Mouse (Mus musculus) MEL (cell line): Measurements from ENCODE around the gene Kalrn. TPM values are rescaled to one million over a fixed set of nuclear protein-coding genes. Genes with fewer than 3 reads are reported as not detected.

ENCODE experiments used
- DNase-seq: peaks from one replicate; pipeline ENCODE4 v3.0.0; 2011; ENCODE audit warnings: low read depth, low spot score
- H3K27ac ChIP-seq: 2 replicates; pipeline ENCODE4 v1.5.1; 2012; ENCODE audit warnings: low read depth, mild to moderate bottlenecking, control low read depth, low read length, moderate library complexity; ENCODE audit not compliant: control insufficient read depth
- H3K27me3 ChIP-seq, 2 experiments: fragments of 150-350 bp in 1 of 2; sonication (generic) in 1 of 2; 2 replicates each; pipeline ENCODE4 v1.6.1; 2012; ENCODE audit warnings: low read length in 2 of 2, mild to moderate bottlenecking in 2 of 2, improper control_type of control experiment in 1 of 2, moderate library complexity in 1 of 2; ENCODE audit not compliant: insufficient read depth in 2 of 2, control insufficient read depth in 1 of 2
- H3K36me3 ChIP-seq, 2 experiments: 2 replicates each; pipeline ENCODE4 v1.6.1; 2012 to 2014; ENCODE audit warnings: low read length in 2 of 2, improper control_type of control experiment in 1 of 2, inconsistent platforms in 1 of 2, mild to moderate bottlenecking in 1 of 2; ENCODE audit not compliant: insufficient read depth in 2 of 2, control insufficient read depth in 1 of 2
- H3K4me1 ChIP-seq, 2 experiments: fragments of 150-350 bp in 1 of 2; sonication (generic) in 1 of 2; 2 replicates each; pipeline ENCODE4 v1.6.1; 2012; ENCODE audit warnings: low read length in 2 of 2, improper control_type of control experiment in 1 of 2, mild to moderate bottlenecking in 1 of 2; ENCODE audit not compliant: insufficient read depth in 2 of 2, control insufficient read depth in 1 of 2
- H3K4me3 ChIP-seq, 2 experiments: fragments of 150-350 bp in 1 of 2; sonication (generic) in 1 of 2; 2 replicates each; pipeline ENCODE4 v1.5.1; 2012; ENCODE audit warnings: low read depth in 2 of 2, low read length in 2 of 2, mild to moderate bottlenecking in 2 of 2, moderate library complexity in 2 of 2, control low read depth in 1 of 2, improper control_type of control experiment in 1 of 2; ENCODE audit not compliant: control insufficient read depth in 1 of 2, insufficient read depth in 1 of 2
- H3K79me2 ChIP-seq: 2 replicates; pipeline ENCODE4 v1.6.1; 2012; ENCODE audit warnings: mild to moderate bottlenecking, low read length, moderate library complexity; ENCODE audit not compliant: control insufficient read depth, poor library complexity, insufficient read depth
- H3K9ac ChIP-seq: 2 replicates; pipeline ENCODE4 v1.6.1; 2012; ENCODE audit warnings: low read depth, mild to moderate bottlenecking, control low read depth, low read length, moderate library complexity; ENCODE audit not compliant: control insufficient read depth, poor library complexity, severe bottlenecking
- H3K9me3 ChIP-seq: fragments of 150-350 bp; sonication (generic); replicated peaks from 2 replicates; pipeline ENCODE4 v1.6.1; 2012; ENCODE audit warnings: mild to moderate bottlenecking, low read length, improper control_type of control experiment, moderate library complexity; ENCODE audit not compliant: insufficient read depth
- BHLHE40 ChIP-seq: IDR thresholded peaks from 2 replicates; pipeline ENCODE4 v1.6.1; 2012; ENCODE audit warnings: low read depth, mild to moderate bottlenecking, inconsistent platforms, low read length, improper control_type of control experiment, borderline replicate concordance
- CTCF ChIP-seq, 3 experiments: IDR thresholded peaks in 2 of 3; conservative IDR thresholded peaks in 1 of 3; 2 replicates each; pipeline ENCODE4 v1.5.1; 2011 to 2012; ENCODE audit warnings: low read length in 3 of 3, low read depth in 2 of 3, mild to moderate bottlenecking in 2 of 3, improper control_type of control experiment in 1 of 3, inconsistent platforms in 1 of 3, mixed read lengths in 1 of 3, moderate library complexity in 1 of 3; ENCODE audit not compliant: control insufficient read depth in 1 of 3, insufficient read depth in 1 of 3, poor library complexity in 1 of 3, severe bottlenecking in 1 of 3
- E2F4 ChIP-seq: IDR thresholded peaks from 2 replicates; pipeline ENCODE4 v1.6.1; 2011; ENCODE audit warnings: low read depth, low read length, improper control_type of control experiment, borderline replicate concordance
- ELF1 ChIP-seq: IDR thresholded peaks from 2 replicates; pipeline ENCODE4 v1.6.1; 2014; ENCODE audit warnings: low read depth, mild to moderate bottlenecking, inconsistent platforms, low read length, improper control_type of control experiment, moderate library complexity
- GABPA ChIP-seq: IDR thresholded peaks from 2 replicates; pipeline ENCODE4 v1.6.1; 2012; ENCODE audit warnings: low read depth, mild to moderate bottlenecking, inconsistent platforms, low read length, improper control_type of control experiment, moderate library complexity
- HCFC1 ChIP-seq: IDR thresholded peaks from 2 replicates; pipeline ENCODE4 v1.6.1; 2012; ENCODE audit warnings: low read depth, mild to moderate bottlenecking, inconsistent platforms, low read length, improper control_type of control experiment, moderate library complexity
- JUND ChIP-seq: IDR thresholded peaks from 2 replicates; pipeline ENCODE4 v1.6.1; 2011; ENCODE audit warnings: low read depth, mild to moderate bottlenecking, improper control_type of control experiment, low read length
- KAT2A ChIP-seq: conservative IDR thresholded peaks from 2 replicates; pipeline ENCODE4 v1.6.1; 2012; ENCODE audit warnings: low read depth, low read length, improper control_type of control experiment, inconsistent platforms
- MAFK ChIP-seq: IDR thresholded peaks from 2 replicates; pipeline ENCODE4 v1.6.1; 2011; ENCODE audit warnings: low read depth, mild to moderate bottlenecking, low read length, improper control_type of control experiment, borderline replicate concordance
- MEF2A ChIP-seq: IDR thresholded peaks from 2 replicates; pipeline ENCODE4 v1.6.1; 2014; ENCODE audit warnings: low read depth, mild to moderate bottlenecking, inconsistent platforms, low read length, improper control_type of control experiment; ENCODE audit not compliant: poor library complexity, insufficient replicate concordance, severe bottlenecking; ENCODE audit errors: extremely low read depth
- MXI1 ChIP-seq: IDR thresholded peaks from 2 replicates; pipeline ENCODE4 v1.6.1; 2011; ENCODE audit warnings: mild to moderate bottlenecking, low read depth, low read length, improper control_type of control experiment
- MYB ChIP-seq: IDR thresholded peaks from 2 replicates; pipeline ENCODE4 v1.6.1; 2011; ENCODE audit warnings: mild to moderate bottlenecking, low read depth, low read length, improper control_type of control experiment
- NRF1 ChIP-seq: IDR thresholded peaks from 2 replicates; pipeline ENCODE4 v1.6.1; 2014; ENCODE audit warnings: low read depth, mild to moderate bottlenecking, inconsistent platforms, low read length, improper control_type of control experiment, moderate library complexity; ENCODE audit not compliant: poor library complexity, insufficient read depth, severe bottlenecking
- POLR2AphosphoS5 ChIP-seq: IDR thresholded peaks from 2 replicates; pipeline ENCODE4 v1.6.1; 2012; ENCODE audit warnings: low read depth, borderline replicate concordance, mild to moderate bottlenecking, inconsistent platforms, low read length, moderate library complexity, mixed read lengths
- TCF12 ChIP-seq: IDR thresholded peaks from 2 replicates; pipeline ENCODE4 v1.6.1; 2014; ENCODE audit warnings: low read depth, mild to moderate bottlenecking, inconsistent platforms, low read length, improper control_type of control experiment, moderate library complexity
- USF1 ChIP-seq: IDR thresholded peaks from 2 replicates; pipeline ENCODE4 v1.6.1; 2014; ENCODE audit warnings: low read depth, mild to moderate bottlenecking, inconsistent platforms, low read length, improper control_type of control experiment, moderate library complexity
- USF2 ChIP-seq, 2 experiments: IDR thresholded peaks; 2 replicates each; pipeline ENCODE4 v1.6.1; 2011 to 2012; ENCODE audit warnings: improper control_type of control experiment in 2 of 2, low read length in 2 of 2, borderline replicate concordance in 1 of 2, inconsistent platforms in 1 of 2, low read depth in 1 of 2, mild to moderate bottlenecking in 1 of 2; ENCODE audit not compliant: insufficient read depth in 1 of 2
- ZKSCAN1 ChIP-seq: IDR thresholded peaks from 2 replicates; pipeline ENCODE4 v1.6.1; 2012; ENCODE audit warnings: low read depth, mild to moderate bottlenecking, inconsistent platforms, low read length, improper control_type of control experiment, moderate library complexity
- ZMIZ1 ChIP-seq: IDR thresholded peaks from 2 replicates; pipeline ENCODE4 v1.6.1; 2012; ENCODE audit warnings: low read depth, mild to moderate bottlenecking, inconsistent platforms, low read length, improper control_type of control experiment, moderate library complexity
- ZNF384 ChIP-seq: IDR thresholded peaks from 2 replicates; pipeline ENCODE4 v1.6.1; 2012; ENCODE audit warnings: low read depth, mild to moderate bottlenecking, inconsistent platforms, low read length, improper control_type of control experiment
- polyA plus RNA-seq, 2 experiments: library from polyadenylated mRNA; stranded (reverse) in 1 of 2; unstranded in 1 of 2; fragments of >175 nt in 1 of 2; fragments of >200 nt in 1 of 2; gene quantifications; 2 replicates each; pipeline versions ENCODE4 v1.2.1 to v1.2.4; 2012; ENCODE audit warnings: low replicate concordance in 2 of 2, low read depth in 1 of 2; ENCODE audit not compliant: insufficient read length in 2 of 2, insufficient read depth in 1 of 2, missing spikeins in 1 of 2
- total RNA-seq: library from RNA; depleted of rRNA; stranded (reverse); fragments of 300-350 nt; gene quantifications from 2 replicates; pipeline ENCODE4 v1.2.3, GENCODE M21; 2012

Kalrn gene
- total and polyA plus RNA-seq, 3 experiments, result 10.4 to 11.8 TPM; not detected in 1

- no peak overlapping the region for H3K4me3 ChIP-seq
- H3K79me2 ChIP-seq, result no peaks in the 10 kb centered on the region
- no peak overlapping the region for H3K9ac ChIP-seq
- H3K36me3 ChIP-seq, result no peaks in the 10 kb centered on the region
- no peaks in the 10 kb centered on the region for H3K9me3 ChIP-seq
- no peaks in the 10 kb centered on the region for H3K27me3 ChIP-seq
- TF ChIP-seq MXI1 (no peak), GABPA (no peak), JUND (no peak), MYB (no peak), BHLHE40 (no peak), USF2 (IDR thresholded peaks at IDR 0.05; ENCODE audit: borderline replicate concordance in 1 of 2, insufficient read depth in 1 of 2, low read depth in 1 of 2, low read length in 2 of 2) (no peak), POLR2AphosphoS5 (no peak), ZNF384 (no peak), KAT2A (no peak), USF1 (no peak), ELF1 (no peak), CTCF (IDR thresholded peaks at IDR 0.05 in 2 of 3, conservative IDR thresholded peaks at IDR 0.05 in 1 of 3; ENCODE audit: control insufficient read depth in 1 of 3, insufficient read depth in 1 of 3, low read depth in 2 of 3, low read length in 3 of 3, poor library complexity in 1 of 3, severe bottlenecking in 1 of 3) (no peak), E2F4 (no peak), HCFC1 (no peak), NRF1 (no peak)
- DNase-seq, result no peak
- no peaks in the 10 kb centered on the region for H3K4me1 ChIP-seq
- H3K27ac ChIP-seq, result no peak overlapping the region
These were observed 61.0 kb downstream of the Kalrn start for GRCm38 (mm10) chr16:34512326-34512725.

- Histone ChIP-seq H3K9ac (no peak overlapping the region), H3K27ac (no peak overlapping the region), H3K4me1 (no peaks in the 10 kb centered on the region), H3K36me3 (no peaks in the 10 kb centered on the region), H3K9me3 (no peaks in the 10 kb centered on the region), H3K79me2 (no peaks in the 10 kb centered on the region), H3K27me3 (no peaks in the 10 kb centered on the region), H3K4me3 (no peak overlapping the region)
- no peak for DNase-seq
- no peak for TF ChIP-seq KAT2A
These were observed 65.2 kb downstream of the Kalrn start for GRCm38 (mm10) chr16:34508125-34508524.

GRCm38 (mm10) chr16:34506048-34506447 is 67.3 kb downstream of the Kalrn start:
- no peak overlapping the region for H3K9ac ChIP-seq
- TF ChIP-seq TCF12 (no peak), MEF2A (no peak), GABPA (no peak), ZMIZ1 (no peak), ZKSCAN1 (no peak), JUND (no peak), MAFK (no peak)
- no peaks in the 10 kb centered on the region for H3K27me3 ChIP-seq
- no peaks in the 10 kb centered on the region for H3K4me1 ChIP-seq
- no peak overlapping the region for H3K4me3 ChIP-seq
- H3K79me2 ChIP-seq, result no peaks in the 10 kb centered on the region
- H3K27ac ChIP-seq, result no peak overlapping the region
- H3K36me3 ChIP-seq, result no peaks in the 10 kb centered on the region
- DNase-seq, result no peak
- H3K9me3 ChIP-seq, result no peaks in the 10 kb centered on the region
